In genomic region chr8:94363288-94363688, GRCm38 (mm10) we compare ENCODE assay signal across 8 mouse cellular contexts. TPM values are rescaled to one million over a fixed set of nuclear protein-coding genes. Genes with fewer than 3 reads are reported as not detected.
DNase-seq lines count a peak whose midpoint lies in the region; ATAC-seq and TF ChIP-seq lines count a peak whose summit lies in the region.

No protein-coding gene starts in this region.

- DNase-seq in adrenal gland, adult (ENCODE audit: inconsistent age in 2 of 2, low spot score in 1 of 2): peak; percentile 73 to 87
- no peak for DNase-seq in adrenal gland, postnatal 4 days (ENCODE audit: low spot score in 2 of 2)
- peak; percentile 48 for DNase-seq in ZHBTc4 (ENCODE audit: low read depth, low spot score)
- DNase-seq in gastrocnemius, postnatal 10 days: peak; percentile 53
- DNase-seq in lung, postnatal 10 days: peak; percentile 91
- DNase-seq in cerebellum, adult 8-10 months: no peak

- TF ChIP-seq CTCF in intestine, postnatal 0 days (IDR thresholded peaks at IDR 0.05; ENCODE audit: low read depth): no peak

- WGBS in intestine, postnatal 0 days: 26% methylated on average over 4 of the region's 4 CpGs
- WGBS in stomach, embryonic 16.5 days: 30% methylated on average over 4 of the region's 4 CpGs

- H3K4me2 ChIP-seq in intestine, postnatal 0 days (replicated peaks; ENCODE audit: low read depth): peak overlapping the region; percentile 10; the same call in 1 of the 2 replicates
- no peak overlapping the region; the same call in 1 of the 2 replicates for H3K4me2 ChIP-seq in stomach, embryonic 16.5 days (ENCODE audit: low read depth, low read length)

- H3K36me3 ChIP-seq in intestine, postnatal 0 days (ENCODE audit: control insufficient read depth, insufficient read depth): no peaks in the 10 kb centered on the region
- H3K36me3 ChIP-seq in stomach, embryonic 16.5 days (ENCODE audit: control insufficient read depth, insufficient read depth, low read length): no peaks in the 10 kb centered on the region

- H3K4me3 ChIP-seq in intestine, postnatal 0 days (ENCODE audit: low read depth, low read length): no peak overlapping the region
- no peak overlapping the region for H3K4me3 ChIP-seq in stomach, embryonic 16.5 days (replicated peaks; ENCODE audit: low read length)

- H3K27me3 ChIP-seq in intestine, postnatal 0 days (replicated peaks; ENCODE audit: control insufficient read depth, insufficient read depth, low read length): no peaks in the 10 kb centered on the region
- no peaks in the 10 kb centered on the region for H3K27me3 ChIP-seq in stomach, embryonic 16.5 days (ENCODE audit: control insufficient read depth, insufficient read depth, low read length)

- no peak overlapping the region for H3K9ac ChIP-seq in intestine, postnatal 0 days (ENCODE audit: low read depth, low read length)
- H3K9ac ChIP-seq in stomach, embryonic 16.5 days (ENCODE audit: low read length): peak overlapping the region; percentile 52; the same call in 1 of the 2 replicates

- peak; percentile 78 for ATAC-seq in intestine, postnatal 0 days
- peak; percentile 86 for ATAC-seq in stomach, embryonic 16.5 days (ENCODE audit: insufficient read depth, low FRiP score)

- peak overlapping the region; percentile 68 for H3K27ac ChIP-seq in intestine, postnatal 0 days (ENCODE audit: low read depth, low read length)
- peak overlapping the region; percentile 94 for H3K27ac ChIP-seq in stomach, embryonic 16.5 days (ENCODE audit: low read length)

- H3K9me3 ChIP-seq in intestine, postnatal 0 days (ENCODE audit: control insufficient read depth): no peaks in the 10 kb centered on the region
- H3K9me3 ChIP-seq in stomach, embryonic 16.5 days (replicated peaks; ENCODE audit: control insufficient read depth, low read length): no peaks in the 10 kb centered on the region

- H3K4me1 ChIP-seq in intestine, postnatal 0 days (replicated peaks; ENCODE audit: control insufficient read depth, insufficient read depth, low read length): peaks cover 26% of the 10 kb centered on the region
- peaks cover 19% of the 10 kb centered on the region for H3K4me1 ChIP-seq in stomach, embryonic 16.5 days (ENCODE audit: control insufficient read depth, insufficient read depth, low read length)

RNA-seq across cellular contexts. Expression of gene Herpud1, which starts 22.9 kb away (rescaled TPM):
- total RNA-seq in adrenal gland, postnatal 4 days (2021): 10 to 100 TPM; 65.5 to 75.2 TPM
- 10 to 100 TPM; 51.7 to 56.6 TPM for total RNA-seq in gastrocnemius, postnatal 10 days (2021)
- polyA plus RNA-seq in intestine, postnatal 0 days (2015; fragmentation: Nextera tagmentation; extraction: Ambion mirVana): 135 and 154 TPM in 2 replicates
- 167 and 182 TPM in 2 replicates for polyA plus RNA-seq in stomach, embryonic 16.5 days (2015; fragmentation: Nextera tagmentation; extraction: Ambion mirVana)

RNA-seq across cellular contexts. Expression of gene Slc12a3, which starts 34.3 kb away (rescaled TPM):
- total RNA-seq in adrenal gland, postnatal 4 days (2021): 10 to 100 TPM in 1 of 2 experiments, 1 to 10 TPM in 1; 1.0 to 29.0 TPM
- not detected for total RNA-seq in gastrocnemius, postnatal 10 days (2021)
- 0.16 TPM in 1 of 2 replicates, not detected in the other for polyA plus RNA-seq in intestine, postnatal 0 days (2015; fragmentation: Nextera tagmentation; extraction: Ambion mirVana)
- 0.09 TPM in 1 of 2 replicates, not detected in the other for polyA plus RNA-seq in stomach, embryonic 16.5 days (2015; fragmentation: Nextera tagmentation; extraction: Ambion mirVana)

Comparison
In these comparisons a context has a peak if more than half of its experiments do, and no peak if none do; other contexts are left out.
1. DNase-seq: peak in adrenal gland, adult (2 of 2), ZHBTc4 (single experiment), gastrocnemius, postnatal 10 days (single experiment) and lung, postnatal 10 days (single experiment); none in adrenal gland, postnatal 4 days (0 of 2) and cerebellum, adult 8-10 months (single experiment).